Mouse (Mus musculus) frontal cortex, adult 2 months (tissue): ENCODE data around the gene Akap7. TPM values are rescaled to one million over a fixed set of nuclear protein-coding genes. Genes with fewer than 3 reads are reported as not detected.

ENCODE experiments used
- DNase-seq, 2 experiments: peaks; one replicate each; pipeline ENCODE4 v3.0.0; 2022; ENCODE audit warnings: low spot score in 1 of 2; ENCODE audit errors: extremely low spot score in 1 of 2
- polyA plus RNA-seq: library from polyadenylated mRNA; depleted of rRNA; stranded (reverse); fragments of >200 nt; gene quantifications from 2 replicates; pipeline ENCODE4 v1.2.3, GENCODE M21; 2012

Akap7 gene
- polyA plus RNA-seq, 1 experiment, result 50.9 TPM

DNA sequence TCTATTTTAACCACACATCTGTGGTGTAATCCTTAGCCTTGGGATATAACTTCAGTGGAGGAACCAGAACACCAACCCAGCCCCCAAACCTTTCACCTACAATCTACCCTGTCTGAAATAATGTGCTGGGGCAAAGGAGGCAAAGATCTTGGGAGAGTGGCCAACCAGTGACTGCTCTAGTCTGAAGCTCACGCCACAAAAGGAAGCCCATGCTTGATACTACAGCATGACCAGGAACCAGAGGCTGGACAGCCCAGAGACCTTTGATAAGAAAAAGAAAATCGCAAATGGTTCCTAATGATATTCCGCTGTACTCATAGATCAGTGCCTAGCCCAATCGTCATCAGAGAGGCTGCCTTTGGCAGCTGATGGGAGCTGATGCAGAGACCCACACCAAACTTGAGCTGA, 9.4 kb downstream of the Akap7 start:
- no peak for DNase-seq

DNA sequence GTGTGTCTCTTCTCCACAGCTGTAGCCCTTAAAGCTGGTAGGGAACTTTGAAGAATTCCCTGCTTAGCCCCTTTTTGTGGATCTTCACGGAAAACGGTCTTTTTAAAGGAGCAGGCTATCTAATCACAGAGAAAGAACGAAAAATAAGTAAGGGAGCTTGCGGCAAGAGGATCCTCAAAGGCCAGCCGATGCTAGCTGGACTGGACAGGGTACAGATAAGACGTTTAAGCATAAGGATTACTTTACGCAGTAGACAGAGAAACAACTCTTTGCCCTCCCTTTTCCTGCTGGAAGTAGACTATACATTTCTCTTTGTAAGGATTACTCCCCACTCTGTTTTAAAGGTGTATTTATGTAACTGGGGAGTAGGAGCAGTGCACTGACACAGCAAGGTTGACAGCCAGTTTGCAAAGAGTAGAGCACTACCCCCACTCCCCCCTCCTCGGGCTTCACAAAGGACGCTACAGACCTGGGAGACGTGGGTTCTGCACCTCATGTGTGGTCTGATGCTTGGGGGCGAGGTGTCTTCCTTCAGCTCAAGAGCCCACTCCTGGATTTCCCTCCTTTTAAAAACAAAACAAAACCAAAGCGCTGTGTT, 9.9 kb downstream of the Akap7 start:
- no peak for DNase-seq

DNA sequence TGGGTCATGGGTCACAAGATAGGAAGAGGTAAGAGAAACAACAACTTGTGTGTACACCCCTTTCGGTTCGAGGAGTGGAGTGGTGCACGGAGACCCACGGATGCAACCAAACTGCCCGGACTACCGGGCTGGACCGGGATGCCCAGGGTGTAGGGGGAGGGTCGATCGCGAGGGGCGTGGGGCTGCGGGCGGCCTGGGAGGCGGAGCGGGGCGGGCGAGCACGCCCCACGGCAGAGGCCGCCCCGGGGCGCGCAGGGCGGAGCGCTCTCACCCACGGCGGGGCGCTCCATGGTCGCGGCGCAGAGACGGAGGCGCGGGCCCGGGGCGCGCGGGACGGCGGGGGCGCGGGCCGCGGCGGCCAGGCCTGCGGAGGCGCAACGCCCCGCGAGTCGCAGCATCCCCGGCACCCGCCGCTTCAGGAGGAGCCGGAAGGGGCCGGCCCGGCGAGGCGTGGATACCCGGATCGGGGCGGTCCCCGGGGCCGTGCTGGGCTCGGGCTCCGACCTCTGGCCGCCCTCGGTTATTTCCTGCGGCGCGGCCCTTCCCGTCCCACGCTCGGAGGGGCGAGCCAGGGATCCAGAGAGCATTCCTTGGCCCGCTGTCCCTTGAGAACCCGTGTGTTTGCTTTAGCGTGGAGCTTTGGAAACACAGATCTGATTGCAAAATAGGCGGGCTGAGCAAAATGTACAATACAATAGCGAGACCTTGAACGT, 10.9 kb downstream of the Akap7 start:
- DNase-seq, result peak; percentile 56 to 84

DNA sequence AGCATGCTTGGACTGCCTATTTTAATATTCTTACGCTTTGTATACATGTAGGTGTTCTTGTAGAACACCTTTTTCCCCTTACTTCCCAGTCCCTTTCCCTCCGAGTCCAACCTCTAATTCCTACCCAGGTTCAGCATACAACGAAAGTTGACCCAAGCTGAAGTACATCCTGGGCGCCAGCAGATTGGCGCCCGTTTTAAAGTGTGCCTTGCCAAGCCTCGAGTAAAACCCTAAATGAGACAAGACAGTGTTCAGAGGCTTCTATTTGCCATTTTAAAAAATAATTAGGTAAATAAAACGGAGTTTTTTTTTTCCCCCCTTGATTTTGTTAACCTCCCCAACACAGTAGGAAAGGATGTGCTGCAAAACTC, 11.4 kb downstream of the Akap7 start:
- DNase-seq, result peak in 1 of 2 experiments; percentile 33

DNA sequence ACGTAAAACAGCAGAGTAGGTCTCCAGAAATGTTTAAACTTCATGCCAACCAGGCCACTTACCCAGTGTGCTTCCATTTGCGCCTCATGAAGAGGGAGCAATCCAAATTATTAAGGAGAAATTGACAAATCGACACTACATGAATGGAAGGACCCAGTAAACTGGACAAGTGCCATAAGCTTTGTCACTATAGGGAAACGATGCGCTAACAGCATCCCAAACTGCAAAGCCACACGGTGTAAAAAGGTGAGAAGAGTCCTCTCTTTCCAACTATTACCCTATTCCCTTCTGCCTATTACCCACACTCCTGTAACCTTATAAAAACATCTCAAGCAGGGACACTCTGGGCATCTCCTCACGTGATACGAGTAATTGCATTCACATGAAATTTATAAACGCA, 11.8 kb downstream of the Akap7 start:
- no peak for DNase-seq

DNA sequence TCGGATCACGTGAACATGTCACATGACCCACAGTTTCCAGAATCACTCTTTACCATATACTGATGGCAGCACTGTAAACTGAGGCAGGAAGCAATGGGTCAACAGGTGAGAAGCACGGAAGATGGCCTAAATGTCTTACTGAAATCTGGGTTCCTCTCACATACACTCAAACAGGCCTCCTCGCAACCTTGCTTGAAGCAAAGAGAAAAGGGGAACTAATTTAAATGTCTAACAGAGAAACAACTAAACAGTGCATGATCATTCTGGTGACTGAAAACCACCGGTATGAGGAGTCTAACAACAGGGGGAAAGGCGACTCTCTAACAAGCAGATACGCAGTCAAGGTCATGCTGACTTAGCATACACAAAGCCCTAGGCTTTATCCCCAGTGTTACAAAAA, 12.7 kb downstream of the Akap7 start:
- DNase-seq, result no peak

DNA sequence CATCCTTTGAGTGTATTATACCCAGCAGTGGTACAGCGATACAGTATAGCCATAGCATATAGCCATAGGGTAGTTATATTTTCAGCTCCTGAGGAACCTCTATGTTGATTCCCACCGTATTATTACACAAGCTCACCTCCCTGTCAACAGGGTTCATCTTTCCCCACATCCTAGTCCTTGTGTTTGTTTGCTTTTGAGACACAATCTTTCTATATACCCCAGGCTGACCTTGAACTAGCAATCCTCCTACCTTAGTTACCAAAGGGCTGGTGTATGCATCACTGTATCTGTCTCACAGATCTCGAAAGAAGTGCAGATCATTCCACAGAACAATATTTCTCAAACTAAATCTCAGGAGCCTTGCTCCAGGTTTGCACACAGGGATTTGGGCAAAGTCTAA, 13.9 kb downstream of the Akap7 start:
- no peak for DNase-seq

DNA sequence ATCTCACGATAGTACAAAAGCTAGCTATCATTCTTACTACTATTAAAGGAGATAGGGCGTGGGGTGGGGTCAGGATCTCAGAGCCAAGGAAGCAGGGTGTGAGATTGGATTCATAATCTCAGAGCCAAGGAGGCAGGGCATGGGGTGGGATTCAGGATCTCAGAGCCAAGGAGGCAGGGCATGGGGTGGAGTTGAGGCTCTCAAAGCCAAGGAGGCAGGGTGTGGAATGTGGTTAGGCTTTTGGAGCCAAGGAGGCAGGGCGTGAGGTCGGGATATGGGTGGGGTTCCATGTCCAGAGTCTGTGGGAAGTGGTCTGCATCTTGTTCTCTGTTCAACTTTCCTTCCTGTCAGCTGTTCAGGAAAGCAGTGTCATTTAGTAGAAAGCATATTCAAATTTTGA, 16.6 kb downstream of the Akap7 start:
- no peak for DNase-seq

DNA sequence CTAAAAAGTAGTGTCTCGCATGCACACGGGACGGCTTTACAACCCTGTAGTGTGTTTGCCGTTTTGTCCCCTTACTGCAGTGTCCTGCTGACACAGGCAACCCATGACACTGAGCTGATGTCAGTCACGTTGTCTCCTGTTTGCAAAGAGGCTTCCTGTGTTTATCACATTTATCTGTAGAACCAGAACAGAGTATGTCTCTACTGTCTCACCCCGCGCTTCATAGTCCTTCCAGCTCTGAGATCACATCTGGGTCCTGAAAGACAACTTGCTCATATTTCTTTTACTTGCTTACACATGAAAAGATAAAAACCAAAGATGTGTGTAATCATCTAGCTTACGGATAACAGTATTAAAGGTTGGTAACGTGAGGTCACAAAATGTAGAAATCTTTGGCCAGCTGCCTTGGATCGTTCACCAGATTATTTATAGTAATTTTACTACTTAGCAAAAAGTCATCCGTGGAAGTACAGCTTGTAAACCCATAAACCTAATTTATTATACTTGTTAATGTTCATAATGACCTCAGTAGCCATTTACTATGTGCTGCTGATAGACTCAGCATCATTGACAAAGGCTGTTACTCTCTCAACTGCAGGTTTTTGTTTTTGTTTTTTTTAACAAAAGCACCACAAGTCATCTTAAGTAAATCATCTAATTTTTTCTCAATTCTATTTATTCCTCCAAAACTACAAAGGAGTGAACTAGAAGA, 22.4 kb downstream of the Akap7 start:
- DNase-seq, result no peak

DNA sequence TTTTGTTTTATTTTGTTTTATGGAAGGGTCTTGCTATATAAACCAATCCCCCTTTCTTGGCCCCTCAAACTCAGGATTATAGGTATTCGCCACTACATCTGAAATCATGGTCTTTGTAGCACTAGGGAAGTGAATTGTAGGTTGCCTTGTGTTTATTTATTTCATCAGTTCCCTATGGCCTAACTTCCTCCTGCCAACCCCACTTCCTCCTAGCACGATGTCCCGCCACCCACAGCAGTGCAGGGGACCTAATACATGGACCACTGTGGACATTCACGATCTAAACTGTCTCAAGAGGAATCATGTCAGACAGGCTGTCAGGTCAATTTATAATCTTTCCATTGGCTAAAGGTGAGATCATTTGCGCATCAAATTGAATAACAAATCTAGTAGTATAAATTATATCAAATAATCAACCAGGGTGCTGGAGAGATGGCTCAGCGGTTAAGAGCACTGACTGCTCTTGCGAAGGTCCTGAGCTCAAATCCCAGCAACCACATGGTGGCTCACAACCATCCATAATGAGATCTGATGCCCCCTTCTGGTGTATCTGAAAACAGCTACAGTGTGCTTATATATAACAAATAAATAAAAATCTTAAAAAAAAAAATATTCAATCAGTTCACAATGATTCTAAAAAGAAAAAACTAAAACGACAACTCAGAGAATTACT, 23.1 kb downstream of the Akap7 start:
- no peak for DNase-seq

DNA sequence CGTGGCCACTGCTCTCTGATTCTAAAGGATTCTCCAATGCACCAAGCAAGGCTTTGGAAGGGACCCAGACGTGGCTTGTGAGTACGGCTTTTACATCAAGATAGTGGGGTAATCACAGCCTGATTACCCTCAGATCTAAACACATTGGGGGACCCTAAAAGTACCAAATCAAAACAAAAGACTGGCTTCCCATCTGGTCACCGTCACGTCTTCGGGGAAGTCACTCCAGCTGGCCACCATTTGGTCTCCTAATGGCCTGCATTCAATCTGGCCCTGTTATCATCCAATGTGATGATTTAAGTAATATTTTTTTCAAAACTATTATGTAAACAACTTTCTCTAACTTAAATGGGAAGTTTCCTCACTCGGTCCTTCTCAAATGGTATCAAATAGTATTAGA, 24.3 kb downstream of the Akap7 start:
- DNase-seq, result no peak

DNA sequence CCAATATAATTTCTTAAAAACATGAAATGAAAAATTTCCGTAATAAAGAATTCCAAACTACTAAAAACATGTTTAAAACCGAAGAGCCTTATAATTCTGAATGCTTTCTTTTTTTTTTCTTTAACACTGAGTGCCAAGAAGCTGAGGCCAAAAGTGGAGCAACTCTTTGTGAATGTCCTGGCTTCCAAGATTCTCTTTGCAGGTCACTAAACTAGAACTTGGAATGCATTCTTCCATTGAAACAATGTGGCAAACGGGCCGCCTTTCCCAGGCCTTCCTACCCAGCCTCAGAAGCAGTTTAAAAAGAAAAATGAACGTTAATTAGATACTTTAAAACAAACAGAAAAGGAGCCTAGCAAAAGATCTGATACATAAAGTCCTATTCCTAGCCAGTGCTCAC, 27.5 kb downstream of the Akap7 start:
- DNase-seq, result no peak

DNA sequence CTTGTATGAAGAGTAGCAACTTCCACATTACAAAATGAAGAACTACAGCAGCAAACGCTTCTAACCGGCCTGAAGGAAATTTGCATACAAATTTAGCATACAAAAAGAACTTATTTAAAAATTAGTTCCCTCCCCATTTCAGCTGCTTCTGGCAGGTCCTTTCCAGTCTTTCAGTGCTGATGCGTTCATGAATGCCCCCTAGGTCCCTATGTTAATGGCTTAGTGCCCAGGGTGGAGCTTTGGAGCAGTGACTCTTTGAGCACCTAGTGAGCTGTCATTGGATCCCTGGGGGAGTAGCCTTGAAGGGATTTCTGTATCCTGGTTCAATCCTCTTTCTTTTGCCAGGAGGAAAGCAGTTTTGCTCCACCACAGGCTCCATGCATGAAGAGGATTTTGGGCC, 28.3 kb downstream of the Akap7 start:
- DNase-seq, result no peak

DNA sequence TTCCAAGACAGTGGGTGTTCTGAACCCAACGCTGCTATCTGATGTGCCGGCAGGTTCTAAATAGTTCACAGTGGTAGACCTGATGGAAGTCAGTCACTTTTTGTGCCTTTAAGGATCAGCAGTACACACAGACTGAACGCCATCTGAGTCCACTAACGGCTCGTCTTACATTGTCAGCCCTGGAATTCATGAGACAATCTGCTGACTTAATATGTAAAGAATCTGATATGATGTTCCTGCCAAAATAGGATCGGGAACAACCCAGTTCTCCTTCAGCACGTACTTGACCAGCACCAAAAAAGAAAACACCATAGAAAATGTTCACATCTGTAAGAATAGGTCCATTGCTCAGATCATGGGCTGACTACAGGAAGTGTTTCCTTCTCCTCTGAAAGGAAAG, 32.2 kb downstream of the Akap7 start:
- no peak for DNase-seq

DNA sequence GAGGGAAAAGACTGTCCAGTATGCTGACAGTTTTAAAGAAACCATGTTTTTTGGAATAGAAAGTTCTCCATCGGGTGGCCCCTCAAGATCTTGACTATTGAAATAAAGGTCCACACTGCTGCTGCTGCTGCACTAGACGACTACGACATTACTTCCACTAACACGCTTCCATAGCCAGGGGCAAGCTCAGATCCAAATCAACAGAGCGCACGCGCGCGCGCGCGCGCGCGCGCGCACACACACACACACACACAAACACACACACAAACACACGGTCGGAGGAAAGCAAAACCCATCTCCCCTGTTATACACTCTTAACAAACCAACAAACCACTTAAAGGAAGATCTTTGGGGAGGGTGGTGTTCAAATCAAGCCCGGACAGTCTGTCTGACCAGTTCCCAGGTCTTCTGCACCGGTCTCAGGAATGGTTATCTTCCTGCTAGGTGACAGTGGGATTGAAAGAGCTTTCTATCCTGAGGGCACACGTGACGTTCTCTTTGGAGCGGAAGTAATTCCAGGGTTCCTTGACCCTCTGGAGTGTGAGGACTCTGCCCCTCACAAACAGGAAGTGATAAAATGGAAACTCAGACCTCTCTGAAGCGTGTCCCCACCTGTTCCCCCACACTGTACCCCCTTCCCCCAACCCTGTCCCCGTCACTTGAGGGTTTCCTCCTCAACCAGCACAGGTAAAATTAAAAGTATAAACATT, 32.9 kb downstream of the Akap7 start:
- no peak for DNase-seq

DNA sequence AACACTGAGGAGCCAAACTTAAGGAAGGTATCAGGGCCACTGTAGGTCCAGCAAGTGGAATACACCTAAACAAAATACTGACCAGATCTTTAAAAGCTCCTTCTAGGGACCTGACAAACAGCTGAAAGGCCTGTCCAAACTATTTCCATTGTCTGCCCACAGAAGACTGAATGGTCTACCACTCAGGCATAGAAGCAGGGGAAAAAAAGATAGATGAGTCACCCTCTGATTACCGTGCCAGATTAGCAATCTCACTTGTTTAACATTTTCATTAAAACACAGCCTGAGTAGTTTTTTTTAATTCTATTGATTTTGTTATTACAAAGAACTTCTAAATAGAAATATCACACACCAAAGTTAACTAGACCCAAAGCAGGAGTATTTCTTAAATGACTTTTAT, 33.9 kb downstream of the Akap7 start:
- no peak for DNase-seq

DNA sequence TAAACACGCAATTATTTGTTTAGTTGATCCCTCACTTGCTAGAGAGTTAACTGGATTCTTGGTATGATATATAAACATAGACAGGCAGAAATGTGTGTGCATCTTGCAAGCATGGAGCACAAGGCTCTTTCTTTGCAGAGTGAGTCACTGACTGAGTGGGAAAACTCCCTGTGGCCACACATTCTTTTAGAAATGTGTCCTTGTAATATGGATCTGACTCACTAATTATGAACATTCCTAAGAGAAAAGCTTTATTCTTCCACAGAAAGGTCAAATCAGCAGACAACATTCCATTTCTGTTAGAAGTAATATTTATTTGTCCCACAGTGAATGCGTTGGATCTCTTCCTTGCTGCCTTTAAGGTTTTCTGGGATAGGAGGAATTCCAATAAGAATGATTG, 35.9 kb downstream of the Akap7 start:
- DNase-seq, result peak in 1 of 2 experiments; percentile 25

DNA sequence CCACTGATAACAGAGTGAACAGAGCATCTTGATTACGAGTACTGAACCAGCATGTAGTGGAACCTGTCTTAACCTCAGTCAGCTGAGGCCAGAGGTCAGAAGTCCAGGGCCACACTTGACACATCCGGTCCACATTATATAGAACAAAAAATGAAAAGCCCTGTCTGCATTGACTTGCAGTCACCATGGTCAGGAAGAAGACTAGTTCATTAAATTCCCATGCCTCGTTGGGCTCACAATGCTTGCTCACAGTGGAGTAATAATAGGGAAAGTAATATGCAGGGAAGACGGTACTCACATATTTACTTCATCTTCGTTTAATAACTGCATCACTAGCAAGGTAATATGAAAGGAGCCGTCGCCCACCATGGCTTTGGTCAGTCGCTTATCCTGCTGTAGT, 36.5 kb downstream of the Akap7 start:
- no peak for DNase-seq

DNA sequence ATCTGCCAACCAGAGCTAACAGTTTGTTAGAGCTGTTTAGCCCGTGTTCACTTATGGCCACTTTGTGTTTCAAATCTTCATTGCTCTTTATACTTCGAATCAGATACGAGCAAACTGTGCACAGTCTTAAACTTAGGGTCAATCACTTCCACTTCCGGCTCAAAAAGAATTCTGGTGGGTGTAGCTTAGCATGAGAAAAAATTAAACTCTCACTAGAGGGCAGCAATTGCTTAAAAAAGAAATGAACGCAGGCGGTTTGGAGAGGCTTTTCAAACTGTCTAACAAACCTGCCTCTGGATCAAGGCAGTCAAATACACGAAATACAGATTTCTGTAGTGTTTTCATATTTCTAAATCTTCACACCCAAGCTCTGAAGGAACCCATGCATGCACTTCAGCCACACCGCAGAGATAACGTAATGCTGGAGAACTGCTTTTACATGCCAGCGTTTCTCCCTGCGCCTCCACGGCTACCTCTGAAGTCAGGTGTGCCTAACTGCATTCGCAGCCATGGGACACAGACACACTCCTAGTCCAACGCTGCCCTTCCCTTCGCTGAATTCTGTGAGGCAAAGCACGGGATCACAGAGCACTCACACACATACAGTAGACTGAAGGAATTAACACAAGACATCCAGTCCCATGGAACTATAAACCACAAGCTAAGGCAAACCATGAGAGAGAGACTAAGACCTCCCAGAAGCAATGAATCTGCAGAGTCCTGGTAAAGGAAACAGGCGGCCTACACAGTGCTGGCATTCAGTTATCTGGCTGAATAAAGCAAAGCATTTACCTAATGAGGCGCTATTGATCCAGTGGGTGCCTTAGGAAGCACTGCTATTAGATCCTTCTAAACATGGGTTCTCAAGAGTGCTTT, 39.0 kb downstream of the Akap7 start:
- peak in 1 of 2 experiments; percentile 85 for DNase-seq

DNA sequence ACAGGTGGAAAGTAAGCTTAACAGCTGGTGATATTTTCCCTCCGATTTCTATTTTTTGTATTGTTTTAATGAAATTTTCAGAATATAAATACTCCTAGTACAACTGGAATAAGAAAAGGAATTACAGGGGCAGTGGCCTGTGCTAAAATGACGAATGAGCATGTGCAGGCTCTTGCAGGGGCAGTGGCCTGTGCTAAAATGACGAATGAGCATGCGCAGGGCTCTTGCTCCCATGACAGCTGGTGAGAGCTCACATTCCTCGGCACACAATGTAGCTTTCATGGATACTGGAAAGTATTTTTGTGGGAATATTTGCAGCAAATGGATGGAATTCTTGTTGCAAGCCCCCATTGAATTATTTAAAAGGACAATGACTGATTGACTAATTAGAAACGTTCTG, 46.5 kb downstream of the Akap7 start:
- DNase-seq, result no peak
